Mouse (Mus musculus) retina, postnatal 1 day (tissue): ENCODE measurements around the gene Olfr323.

Experiments used
- DNase-seq: peaks from one replicate; pipeline ENCODE4 v3.0.0-alpha.2; 2012

The Olfr323 gene

GRCm38 (mm10) chr11:58630401-58630800, at the start of gene Olfr323:
TSS of gene Olfr323 (minus strand) at chr11:58630501.
- DNase-seq: no peak

GRCm38 (mm10) chr11:58671825-58672224, 41.5 kb upstream of the Olfr323 start:
- DNase-seq: no peak

DNA sequence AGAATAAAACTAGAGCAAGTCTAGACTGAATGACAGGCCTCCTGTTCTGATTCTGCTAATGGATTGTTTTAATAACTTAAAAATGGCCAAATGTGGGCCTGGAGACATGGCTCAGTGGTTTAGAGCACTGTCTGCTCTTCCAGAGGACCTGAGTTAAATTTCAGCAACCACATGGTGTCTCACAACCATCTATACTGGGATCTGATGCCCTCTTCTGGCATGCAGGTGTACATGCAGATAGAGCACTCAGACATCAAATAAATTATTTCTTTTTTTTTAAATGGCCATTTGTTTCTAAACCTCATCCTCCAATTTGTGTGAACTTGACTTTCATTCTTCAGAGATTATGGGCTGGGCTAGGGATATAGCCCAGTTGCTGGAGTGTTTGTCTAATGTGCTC, 39.0 kb upstream of the Olfr323 start:
- DNase-seq: no peak

DNA sequence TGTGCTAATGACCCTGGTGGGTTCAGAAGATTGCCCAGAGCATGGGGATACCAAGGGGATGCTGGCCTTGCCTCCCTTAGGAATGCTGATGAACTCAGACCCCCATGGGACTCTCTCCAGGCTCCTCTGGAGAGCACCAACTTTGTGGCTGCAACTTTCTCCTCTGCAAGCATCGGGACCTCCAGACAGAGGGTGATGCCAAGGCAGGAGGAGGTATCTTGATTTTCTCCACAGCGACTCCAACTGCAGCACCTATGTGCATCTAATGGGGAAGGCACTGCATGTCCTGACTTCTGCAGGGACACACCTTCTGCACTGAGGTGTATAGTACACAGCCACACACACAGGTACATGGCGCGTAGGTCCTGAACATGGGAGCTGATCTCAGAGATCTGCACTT, 28.3 kb upstream of the Olfr323 start, which contains the start of gene Olfr322:
Olfr322 (plus strand) TSS at position 187 of the 400 bp plus-strand sequence.
- no peak for DNase-seq

GRCm38 (mm10) chr11:58655151-58655550, 24.9 kb upstream of the Olfr323 start:
- DNase-seq: no peak

DNA sequence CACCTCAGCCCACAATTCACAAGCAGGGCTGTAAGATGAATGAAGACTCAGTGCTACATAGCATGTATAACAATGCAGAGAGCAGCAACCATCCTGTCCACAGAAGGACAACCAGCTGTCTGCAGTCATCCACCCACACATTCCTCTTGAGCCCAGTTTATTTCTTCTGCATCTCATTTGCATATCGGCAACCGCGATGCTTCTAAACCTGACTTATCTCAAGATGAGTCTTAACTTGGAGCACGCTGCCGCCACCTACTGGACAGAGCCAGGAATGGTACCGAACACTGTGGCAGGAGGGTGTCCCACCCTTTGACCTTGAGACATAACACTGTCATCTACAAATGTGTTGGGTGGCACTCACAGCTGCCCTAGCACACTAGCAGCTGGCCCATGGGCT, 13.0 kb upstream of the Olfr323 start:
- DNase-seq: peak; percentile 65

DNA sequence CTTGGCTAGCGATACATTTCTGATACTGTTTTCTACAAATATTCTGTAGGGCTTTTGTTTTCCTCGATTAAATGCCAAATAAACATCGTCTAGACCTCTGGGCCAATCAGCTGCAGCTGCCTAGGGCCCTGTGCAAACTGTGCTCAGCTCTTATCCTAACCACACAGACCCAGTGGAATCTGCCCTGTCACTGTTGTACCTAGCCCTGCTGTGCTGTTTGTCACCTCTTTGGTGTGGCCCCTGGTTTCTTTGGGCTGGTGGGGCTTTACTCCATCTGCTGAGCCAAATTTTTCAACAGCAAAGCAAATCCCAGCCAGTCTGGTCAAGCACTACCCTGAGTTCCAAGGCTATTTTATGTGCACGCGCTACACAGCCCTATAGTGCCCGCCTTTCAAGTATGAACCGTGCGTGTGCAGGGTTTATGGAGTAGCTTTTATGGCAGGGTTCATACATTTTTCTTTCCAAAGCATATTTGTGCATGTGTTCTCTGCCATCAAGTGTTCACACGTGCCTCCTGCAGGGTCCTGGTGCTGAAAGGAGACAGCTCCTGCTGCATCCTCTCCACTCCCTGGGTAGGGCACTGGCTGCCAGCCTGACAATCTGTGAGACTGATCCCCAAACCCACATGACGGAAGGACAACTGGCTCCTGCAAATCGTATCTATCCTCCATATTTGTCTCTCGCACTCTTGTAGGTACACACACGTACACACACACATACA, 11.5 kb upstream of the Olfr323 start:
- no peak for DNase-seq

- DNase-seq: no peak
Observed at GRCm38 (mm10) chr11:58641057-58641456, 10.8 kb upstream of the Olfr323 start.

- DNase-seq: peak; percentile 51
Observed at GRCm38 (mm10) chr11:58640272-58640867, 10.1 kb upstream of the Olfr323 start, which contains the start of gene Trim58. TSS of gene Trim58 (plus strand) at chr11:58640465.

GRCm38 (mm10) chr11:58638176-58638701, 7.9 kb upstream of the Olfr323 start:
- peak; percentile 20 for DNase-seq

DNA sequence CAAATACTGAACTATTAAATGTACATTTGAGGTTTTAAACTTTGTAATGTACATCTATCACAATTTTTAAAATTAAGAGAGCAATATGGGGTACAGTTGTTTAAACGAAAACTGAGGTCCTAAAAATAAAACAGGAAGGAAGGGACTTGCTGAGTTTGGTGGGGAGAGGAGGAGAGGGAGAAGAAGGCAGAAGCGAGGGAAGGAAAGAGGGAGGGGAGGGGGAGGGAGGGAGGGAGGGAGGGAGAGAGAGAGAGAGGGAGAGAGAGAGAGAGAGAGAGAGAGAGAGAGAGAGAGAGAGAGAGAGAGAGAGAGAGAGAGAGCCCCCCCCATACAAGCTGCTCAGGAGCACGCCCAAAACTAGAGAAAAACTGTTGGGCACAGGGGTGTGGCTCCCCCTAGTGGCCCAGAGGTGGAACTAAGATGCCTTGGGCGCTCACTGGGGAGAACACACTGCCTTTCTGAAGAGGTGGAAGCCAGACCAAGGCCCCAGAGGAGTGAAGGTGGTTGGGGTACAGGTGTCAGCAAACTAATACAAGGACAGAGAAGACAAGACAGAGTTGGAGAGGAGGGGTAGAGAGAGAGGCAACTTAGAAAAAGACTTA, 6.2 kb upstream of the Olfr323 start:
- peak; percentile 74 for DNase-seq

- no peak for DNase-seq
Observed at GRCm38 (mm10) chr11:58634878-58635277, 4.6 kb upstream of the Olfr323 start.

- peak; percentile 41 for DNase-seq
Observed at GRCm38 (mm10) chr11:58626146-58626545, 4.2 kb downstream of the Olfr323 start.

DNA sequence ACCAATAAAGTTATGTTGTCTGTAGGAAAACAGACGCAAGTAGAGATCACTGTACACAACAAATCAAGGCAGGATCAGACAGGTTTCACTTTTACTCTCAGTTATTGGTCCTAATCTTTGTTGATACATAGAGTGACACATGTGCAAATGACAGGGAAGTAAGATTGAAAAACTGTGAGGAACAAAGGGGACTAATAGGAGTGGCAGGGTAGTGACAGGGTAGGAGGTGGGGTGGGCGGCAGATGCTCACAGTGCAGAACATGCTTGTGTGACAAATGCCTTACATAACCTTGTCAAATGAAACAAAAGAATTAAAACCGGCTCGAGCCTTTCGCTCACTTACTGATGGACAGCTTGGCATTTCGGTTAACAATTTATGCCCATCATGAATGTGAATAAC, 11.5 kb downstream of the Olfr323 start:
- DNase-seq: no peak

DNA sequence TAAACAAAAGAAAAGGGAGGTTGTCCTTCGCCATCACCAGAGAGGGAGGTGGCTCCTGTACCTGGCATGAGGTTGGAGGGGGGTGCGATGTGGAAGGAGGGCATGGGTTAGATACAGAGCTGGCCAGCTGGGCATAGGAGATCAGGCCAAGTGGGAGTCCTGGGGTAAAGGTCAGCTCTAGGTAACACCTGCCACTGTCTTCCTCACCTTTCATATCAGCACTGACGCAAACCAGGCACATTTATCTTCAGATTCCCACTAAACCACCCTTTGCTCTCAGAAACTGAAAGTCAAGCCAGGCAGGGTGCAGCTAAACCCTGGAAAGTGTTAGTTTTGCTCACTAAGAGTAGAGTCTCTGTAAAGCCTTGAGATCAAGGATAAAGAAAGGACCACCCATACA, 11.9 kb downstream of the Olfr323 start:
- DNase-seq: no peak

GRCm38 (mm10) chr11:58615975-58616374, 14.3 kb downstream of the Olfr323 start, which contains the start of gene 2210407C18Rik:
TSS of gene 2210407C18Rik (minus strand) at chr11:58616075.
- DNase-seq: no peak

GRCm38 (mm10) chr11:58614526-58614925, 15.8 kb downstream of the Olfr323 start:
- no peak for DNase-seq

GRCm38 (mm10) chr11:58613359-58613758, 16.9 kb downstream of the Olfr323 start:
- no peak for DNase-seq

DNA sequence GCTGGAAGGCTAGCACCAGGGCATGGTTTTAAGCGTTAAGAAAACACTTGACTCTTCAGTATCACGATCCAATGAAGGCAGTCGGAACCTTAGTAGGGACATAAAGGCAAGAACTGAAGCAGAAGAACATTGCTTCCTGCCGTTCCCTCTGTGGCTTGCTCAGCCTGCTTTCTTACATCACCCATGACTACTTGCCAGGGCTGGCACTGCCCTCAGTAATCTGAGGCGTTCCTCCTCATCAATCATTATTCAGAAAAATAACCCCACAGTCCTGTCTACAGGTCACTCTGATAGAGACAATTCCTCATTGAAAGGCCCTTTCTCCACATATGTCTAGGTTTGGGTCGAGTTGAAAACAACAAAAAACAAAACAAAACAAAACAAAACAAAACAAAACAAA, 23.3 kb downstream of the Olfr323 start:
- no peak for DNase-seq

GRCm38 (mm10) chr11:58606177-58606919, 24.0 kb downstream of the Olfr323 start:
- no peak for DNase-seq

GRCm38 (mm10) chr11:58605228-58605627, 25.1 kb downstream of the Olfr323 start:
- DNase-seq: no peak

DNA sequence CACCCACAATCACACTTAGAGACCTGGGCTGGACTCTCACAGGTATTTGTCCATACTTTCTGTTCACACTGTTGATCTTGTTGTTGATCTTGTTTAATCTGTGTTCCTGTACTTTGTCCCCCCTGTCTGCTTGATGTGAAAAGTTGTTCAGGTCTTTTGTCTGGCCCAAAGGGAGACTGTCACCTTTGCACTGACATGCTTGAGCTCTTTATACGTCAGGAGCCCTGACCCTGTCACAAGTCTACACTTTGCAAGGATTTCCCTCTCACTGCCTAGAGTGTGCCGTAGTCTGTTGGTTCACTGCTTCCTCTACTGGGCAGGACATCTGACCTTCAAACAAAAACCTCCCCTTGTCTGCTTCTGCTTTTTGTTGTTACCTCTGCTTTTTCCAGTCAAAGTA, 25.6 kb downstream of the Olfr323 start:
- DNase-seq: no peak
